Mouse (Mus musculus): Measurements from ENCODE around the gene Scrn1.

The Scrn1 gene

DNA sequence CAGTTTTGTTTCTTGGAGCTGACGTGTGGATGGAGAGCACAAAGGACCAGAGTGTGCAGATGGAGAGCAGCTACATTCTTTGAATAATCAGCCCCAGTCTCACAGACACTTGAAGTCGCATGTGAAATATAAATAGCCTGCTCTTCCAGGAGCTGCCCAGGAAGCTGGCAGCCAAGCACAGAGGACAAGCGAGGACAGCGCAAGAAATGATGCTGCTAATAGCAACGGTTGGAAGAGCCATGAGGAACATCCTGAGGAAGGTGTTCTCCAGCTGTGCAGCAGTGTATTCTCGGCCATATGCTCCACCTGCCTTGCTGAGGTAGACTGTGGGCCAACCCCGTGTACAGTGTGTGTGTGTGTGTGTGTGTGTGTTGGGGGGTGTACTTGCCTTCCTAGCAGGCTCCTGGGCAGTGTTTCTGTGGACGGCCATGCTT is 35.2 kb downstream of the Scrn1 start:
- in situ Hi-C loops (cut with MboI, MseI), result no loop called here

DNA sequence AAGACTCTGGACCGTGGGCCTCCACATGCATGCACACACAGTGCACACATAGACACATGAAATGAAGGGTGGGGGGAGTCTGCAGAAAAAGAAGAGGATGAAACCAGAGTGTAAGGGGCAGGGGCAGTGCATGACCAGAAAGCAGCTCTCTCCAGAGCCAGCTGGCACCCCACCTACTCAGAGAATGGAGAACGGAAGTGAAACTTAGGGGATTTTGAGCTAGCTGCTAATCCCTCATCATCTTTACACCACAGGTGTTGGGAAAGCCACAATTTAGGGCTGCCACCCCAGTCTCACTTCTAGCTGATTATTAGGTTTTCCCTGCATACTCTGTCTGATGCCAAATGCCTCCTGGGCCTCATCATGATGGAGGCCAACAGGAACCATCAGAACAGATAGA is 36.1 kb downstream of the Scrn1 start:
- in situ Hi-C loops (cut with MboI, MseI), result no loop called here

DNA sequence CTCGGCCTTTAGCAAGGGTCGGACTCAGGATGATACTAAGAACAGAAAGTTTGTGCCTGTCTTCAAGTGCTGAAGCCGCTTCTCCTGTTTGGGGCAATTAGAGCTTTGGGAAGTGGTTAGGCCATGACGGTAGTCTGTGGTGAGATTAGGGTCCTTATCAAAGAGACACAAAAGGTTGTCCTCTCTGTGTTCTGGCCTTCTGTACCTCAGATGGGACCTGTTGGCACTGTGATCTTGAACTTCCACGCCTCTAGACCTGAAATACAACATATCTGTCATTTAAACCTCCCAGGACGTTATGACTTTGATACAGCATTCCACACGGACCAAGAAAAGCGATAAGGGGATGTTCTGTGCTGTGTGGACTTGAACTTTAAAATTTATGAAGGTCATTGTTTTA is 37.6 kb downstream of the Scrn1 start:
- in situ Hi-C loops (cut with MboI, MseI), result no loop called here

DNA sequence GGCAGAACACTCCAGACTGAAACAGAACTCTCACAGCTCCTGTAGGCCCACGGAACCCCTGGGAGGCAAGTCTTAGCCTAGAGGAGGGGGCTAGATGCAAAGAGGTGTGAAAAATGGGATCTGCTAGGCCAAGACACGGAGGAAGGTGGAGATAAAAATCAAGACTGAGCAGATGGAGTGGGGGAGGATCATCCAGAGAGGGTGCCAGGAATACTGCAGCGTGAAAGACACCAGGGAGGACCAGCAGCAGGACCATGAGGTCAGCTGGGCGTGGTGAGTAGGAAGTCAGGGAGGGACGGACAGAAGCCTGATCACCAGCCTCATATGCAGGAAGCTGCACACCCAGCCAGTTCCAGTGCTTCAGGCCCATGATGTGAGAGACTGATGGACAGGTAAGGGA is 47.5 kb downstream of the Scrn1 start:
- in situ Hi-C loops (cut with MboI, MseI), result no loop called here

DNA sequence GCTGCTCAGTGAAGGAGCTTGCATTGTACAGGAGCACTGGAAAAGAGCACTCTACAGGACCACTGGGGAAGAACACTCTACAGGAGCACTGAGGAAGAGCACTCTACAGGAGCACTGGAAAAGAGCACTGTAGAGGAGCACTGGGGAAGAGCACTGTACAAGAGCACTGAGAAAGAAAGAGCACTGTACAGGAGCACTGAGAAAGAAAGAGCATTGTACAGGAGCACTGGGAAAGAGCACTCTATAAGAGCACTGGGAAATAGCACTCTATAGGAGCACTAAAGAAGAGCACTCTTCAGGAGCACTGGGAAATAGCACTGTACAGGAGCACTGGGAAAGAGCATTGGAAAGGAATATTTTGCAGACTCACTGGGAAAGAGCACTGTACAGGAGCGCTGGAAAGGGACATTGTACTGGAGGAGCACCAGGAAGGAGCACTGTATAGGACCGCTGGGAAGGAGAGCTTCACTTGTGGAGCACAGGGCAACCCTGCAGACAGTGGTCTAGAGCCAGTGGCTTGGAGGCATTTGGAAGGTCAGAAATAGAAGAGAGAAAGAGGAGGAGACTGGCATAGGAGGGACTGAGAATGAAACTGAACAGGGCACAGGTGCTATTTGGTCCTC is 49.7 kb downstream of the Scrn1 start:
- in situ Hi-C loops (cut with MboI, MseI), result no loop called here

DNA sequence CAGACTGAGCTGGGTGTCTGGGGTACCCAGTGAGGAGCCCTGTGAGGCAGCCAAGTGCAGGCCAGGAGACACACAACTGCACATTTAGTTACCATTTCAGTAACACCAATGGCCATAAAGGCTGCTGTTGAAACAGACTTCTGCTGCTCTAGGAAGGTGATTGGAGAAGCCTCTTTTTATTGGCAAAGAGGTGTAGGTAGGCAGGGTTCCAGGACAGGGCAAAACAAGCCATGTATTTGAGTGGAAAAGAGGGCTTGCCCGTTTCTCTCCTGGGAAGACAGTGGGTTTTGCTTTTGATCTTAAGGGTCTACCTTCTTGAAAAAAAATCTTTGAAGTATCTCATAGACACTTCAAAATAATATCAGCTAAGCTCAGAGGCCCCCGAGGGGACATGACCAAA is 54.0 kb downstream of the Scrn1 start:
- in situ Hi-C loops (cut with MboI, MseI), result no loop called here

DNA sequence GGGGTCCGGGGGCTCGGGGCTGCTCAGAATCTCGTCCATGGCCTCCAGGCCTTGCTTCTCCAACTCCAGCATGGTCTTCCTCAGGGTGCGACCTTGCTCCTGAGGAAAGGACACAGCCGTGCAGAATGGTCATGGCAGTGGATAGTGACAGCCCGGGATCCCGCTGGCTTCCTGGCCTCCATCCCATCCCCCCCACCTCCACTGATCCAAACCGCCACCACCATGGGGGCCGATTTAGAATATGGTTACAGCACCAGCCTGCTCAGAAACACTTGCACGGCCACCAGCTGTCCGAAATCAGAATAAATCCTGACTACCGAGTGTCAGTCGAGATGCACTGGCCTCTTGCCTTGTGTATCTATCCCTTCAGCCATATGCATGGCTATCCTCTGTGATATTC is 57.0 kb downstream of the Scrn1 start:
- in situ Hi-C loops (cut with MboI, MseI), result loop anchor here (5.0 kb wide), 1 partner anchor 117 kb away; no protein-coding TSS in a partner anchor

DNA sequence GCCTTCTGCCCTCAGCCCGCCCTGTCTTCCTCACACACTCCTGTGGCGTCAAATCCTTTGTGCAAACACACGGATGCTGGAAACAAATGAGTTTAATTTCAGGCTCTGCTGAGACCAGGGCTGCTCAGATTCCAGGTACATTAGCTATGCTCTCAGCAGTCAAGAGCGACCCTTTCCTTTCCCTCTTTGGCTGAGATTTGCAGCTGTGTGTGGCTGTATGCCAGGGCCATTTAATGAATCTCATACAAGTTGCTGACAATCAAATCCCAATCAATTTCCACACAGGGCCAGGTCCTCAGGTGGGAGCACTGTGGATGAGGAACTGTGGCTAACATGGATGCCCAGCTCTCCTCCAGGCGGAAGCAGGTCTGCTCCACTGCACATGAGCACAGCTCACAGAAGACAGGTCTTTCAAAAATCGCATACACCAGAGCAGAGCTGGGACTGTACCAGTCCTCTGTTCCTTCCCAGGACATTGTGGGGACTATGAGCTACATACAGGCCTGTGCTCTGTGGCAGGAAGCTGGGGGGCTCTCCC is 58.0 kb downstream of the Scrn1 start:
- in situ Hi-C loops (cut with MboI, MseI), result loop anchor here (5.0 kb wide), 1 partner anchor 116 kb away; no protein-coding TSS in a partner anchor

DNA sequence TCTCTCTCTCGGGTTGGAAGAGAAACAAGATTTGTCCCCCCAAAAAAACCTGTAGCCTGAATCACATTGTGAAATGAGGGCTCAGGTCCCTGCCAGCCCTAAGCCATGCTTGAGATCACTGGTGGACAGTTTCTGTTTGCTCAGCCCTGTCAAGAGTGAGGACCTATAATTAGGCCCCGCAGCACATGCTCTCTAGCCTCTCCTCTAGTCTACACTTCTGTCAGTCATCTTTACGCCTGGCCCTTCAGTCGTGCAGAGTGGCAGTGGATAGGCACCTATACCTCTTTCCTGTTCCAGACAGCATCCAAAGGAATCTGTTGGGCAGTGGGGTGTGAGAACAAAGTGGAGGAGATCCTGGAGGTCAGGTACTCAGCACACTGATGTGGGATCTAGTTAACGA is 58.5 kb downstream of the Scrn1 start:
- in situ Hi-C loops (cut with MboI, MseI), result loop anchor here (5.0 kb wide), 1 partner anchor 116 kb away; no protein-coding TSS in a partner anchor

DNA sequence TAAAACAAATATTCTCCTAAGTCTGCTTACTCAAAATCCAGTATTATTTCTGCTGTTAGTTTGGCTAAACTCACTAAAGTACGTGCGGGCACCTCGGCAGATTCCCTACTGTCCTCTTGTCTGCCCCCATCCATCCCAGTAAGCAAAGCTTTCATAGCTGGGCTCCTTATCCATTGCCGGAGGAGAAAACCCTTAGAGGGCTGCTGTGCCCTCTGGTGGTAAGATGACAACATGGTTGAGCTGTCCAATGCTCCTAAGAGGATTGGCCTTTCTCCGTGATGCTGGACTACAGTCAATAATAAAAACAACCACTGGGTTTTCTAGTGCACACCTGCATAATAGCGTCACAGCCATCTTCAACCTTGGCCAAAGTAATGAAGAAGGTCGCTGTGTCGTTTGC is 59.3 kb downstream of the Scrn1 start:
- in situ Hi-C loops (cut with MboI, MseI), result loop anchor here (5.0 kb wide), 1 partner anchor 115 kb away; no protein-coding TSS in a partner anchor

DNA sequence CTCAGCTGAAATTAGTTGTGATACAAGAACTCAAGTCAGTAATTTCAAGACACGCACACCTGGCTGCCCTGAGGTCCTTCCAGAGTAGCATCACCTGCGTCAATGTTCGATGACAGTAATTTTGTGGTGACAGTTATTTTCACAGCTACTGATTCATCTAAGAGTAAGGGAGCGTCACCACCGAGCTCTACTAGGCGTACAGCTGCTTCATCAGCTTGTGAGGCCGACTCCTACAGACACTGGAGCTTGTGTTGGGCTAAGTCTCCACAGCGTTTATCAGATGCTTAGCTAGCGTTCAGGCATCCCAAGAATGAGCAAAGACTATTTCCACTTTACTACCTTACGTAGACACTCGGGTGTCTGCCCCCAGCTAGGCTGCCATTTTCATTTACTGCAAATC is 60.0 kb downstream of the Scrn1 start:
- in situ Hi-C loops (cut with MboI, MseI), result loop anchor here (5.0 kb wide), 1 partner anchor 114 kb away; no protein-coding TSS in a partner anchor

DNA sequence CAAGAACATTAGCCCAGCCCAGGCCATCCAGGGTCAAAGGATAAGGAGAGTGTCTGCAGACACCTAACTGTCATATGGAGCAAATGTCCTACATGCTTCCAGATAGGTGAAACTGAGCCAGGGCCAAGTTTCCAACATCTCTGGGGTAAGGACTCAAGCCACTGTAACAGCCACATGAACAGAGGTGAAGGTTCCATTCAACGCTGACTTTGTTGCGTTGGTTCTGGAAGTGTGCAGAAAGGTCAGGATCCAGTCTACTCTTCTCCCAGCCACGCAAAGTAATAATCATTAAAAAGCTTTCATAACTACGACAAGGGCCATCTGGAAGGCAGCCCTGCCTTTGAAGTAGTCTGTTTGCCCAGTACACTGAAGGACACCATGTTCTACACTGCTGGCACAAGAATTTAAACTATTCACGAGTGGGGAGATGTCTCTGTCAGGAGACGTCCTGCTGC is 63.6 kb downstream of the Scrn1 start:
- in situ Hi-C loops (cut with MboI, MseI), result no loop called here

DNA sequence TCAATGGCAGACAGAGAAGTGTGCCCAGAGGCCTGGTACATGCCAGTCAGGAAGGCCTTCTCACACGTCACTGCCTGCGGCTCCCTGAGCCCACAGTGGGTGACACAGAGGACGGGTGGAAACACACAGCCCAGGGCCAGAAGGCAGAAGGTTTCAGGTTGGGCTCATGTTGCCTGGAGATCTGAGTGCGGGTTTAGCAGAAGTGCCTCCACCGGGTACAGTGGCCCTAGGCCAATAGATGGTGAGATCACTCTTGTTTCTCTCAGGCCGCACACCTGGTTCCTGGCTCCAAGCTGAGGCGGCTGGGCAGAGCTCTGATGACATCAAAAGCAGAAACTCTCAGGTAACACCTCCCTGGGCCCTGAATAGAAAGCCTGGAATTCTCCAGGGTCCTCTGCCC is 70.1 kb downstream of the Scrn1 start:
- in situ Hi-C loops (cut with MboI, MseI), result no loop called here

DNA sequence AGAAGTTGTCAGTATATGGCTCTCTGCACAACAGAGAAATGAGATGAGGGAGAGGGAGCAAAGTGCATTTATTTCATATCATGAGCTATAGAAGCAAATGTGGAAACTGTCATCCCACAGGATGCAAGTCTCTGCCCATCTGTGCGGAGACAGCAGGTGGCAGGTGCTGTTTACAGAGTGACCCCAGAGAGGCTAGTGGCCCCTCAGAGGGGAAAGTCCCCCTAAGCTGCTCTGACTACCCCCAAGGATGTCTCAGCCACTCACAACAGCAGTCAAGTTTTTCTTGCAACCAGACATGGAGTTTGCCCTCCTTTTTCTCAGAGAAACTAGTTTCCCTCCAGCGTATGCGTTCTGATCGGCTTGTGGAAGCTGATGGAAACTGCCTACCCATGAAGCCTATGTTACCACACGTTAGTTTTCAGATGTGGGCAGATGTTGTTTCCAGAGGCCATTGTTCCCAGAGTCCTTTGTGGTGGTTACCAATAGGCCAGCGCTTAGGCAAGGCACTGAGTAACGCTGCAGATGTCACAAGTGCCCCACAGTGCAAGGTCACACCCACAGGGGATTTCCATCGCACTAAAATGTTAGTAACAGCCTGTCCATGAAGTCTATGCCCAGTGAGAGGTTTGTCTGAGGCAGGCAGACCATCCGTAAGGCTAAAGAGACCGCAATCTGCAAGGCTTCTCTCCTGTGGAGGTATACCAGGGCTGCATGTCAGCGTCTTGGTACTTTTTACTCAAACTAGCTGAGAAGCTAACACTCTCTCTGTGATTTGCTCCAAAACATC is 71.5 kb downstream of the Scrn1 start:
- in situ Hi-C loops (cut with MboI, MseI), result no loop called here

DNA sequence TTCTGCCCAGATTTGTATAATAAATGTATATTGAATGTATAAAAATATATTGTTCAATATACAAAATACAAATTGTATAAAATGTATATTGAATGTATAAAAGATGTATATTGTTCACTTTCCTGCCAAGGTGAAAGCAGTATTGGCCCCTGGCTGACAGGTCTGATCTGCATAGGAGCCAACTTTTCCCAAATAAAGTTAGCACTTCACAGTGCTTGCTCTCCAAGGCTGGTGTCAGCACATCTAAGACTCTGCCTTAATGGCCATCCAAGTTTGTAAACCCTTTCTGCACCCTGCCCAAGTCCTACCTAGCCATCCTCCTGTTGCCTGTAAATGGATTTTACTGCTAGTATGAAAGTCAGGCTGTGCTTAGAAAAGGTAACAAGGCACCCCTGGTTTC is 72.2 kb downstream of the Scrn1 start:
- in situ Hi-C loops (cut with MboI, MseI), result no loop called here

DNA sequence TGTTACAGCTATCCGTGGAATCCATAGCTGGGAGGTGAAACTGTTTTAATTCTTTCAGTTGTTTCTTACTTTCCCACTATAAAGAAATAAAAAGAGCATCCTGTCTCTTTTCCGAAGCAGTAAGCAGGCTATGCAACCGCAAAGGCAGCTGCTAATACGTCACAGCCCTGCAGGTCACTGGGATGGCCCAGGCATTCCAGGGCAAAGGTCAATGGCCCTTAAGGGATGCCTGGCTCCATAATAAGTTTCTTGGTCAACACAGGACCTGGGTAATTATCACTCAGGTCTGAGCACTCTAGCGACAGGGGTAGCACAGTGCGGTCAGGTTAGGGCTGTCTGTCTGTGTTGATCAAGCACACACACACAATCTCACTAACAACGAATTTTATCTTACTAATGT is 75.2 kb downstream of the Scrn1 start:
- in situ Hi-C loops (cut with MboI, MseI), result no loop called here

DNA sequence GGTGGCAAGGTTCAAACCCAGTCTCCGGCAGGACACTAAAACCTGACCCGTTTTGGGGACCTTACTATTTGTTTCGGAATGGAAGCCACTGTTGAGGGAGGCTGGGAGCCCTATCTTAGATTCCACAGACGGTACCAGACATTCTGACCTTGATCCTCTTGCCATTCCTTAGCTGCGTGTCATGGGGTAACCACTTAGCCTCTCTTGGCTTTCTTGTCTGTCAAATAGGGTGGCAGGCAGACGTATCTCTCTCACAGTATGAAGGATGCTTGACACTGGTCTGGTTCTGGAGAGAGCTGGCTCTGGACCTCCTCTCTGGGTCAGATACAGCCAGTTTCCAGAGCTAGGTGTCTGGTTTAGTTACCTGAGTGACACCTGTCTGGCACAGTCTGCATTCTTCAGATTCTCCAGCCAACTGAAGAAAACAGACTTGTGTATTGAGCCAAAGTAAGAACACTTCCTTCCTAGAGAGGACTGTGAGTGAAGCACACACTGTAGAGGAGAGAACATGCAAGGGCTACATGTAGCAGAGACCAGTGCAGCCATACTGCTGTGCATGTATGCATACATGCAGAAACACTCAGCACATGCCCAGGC is 80.2 kb downstream of the Scrn1 start:
- in situ Hi-C loops (cut with MboI, MseI), result no loop called here

DNA sequence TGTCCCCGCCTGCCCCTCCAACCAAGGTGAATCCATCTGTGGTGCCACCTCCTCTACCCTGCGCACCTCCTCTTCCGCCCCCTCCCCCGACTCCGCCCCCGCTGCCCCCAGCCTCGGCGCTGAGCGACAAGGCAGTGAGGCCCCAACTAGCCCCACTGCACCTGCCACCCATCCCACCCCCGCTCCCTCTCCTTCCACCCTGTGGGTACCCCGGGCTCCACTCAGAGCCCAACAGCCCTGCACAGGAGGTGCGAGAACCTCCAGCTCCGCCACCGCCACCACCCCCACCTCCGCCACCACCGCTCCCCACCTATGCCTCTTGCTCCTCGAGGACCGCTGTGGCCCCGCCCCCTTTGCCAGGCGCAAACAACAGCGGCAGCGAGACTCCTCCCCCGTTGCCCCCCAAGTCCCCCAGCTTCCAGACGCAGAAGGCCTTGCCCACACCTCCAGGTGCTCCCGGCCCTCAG is 80.8 kb downstream of the Scrn1 start:
- in situ Hi-C loops (cut with MboI, MseI), result no loop called here

DNA sequence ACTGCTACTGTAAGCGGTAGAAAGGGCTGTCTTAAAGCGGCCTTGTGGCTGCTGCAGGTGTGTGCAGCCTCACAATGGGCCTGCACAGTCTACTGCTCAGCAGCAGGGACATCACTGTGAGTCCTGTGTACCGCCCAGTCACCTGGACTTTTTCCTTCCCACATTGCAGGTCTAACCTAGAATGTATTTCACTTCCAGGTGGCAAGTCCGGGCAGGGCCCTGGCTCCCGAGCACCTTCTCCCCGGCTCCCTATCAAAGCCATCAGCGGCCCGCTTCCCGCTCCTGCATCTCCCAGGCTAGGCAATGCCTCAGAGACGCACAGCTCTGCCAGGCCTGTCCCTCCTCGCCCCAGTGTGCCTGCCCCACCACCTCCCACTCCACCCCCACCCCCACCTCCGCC is 81.3 kb downstream of the Scrn1 start:
- in situ Hi-C loops (cut with MboI, MseI), result no loop called here

DNA sequence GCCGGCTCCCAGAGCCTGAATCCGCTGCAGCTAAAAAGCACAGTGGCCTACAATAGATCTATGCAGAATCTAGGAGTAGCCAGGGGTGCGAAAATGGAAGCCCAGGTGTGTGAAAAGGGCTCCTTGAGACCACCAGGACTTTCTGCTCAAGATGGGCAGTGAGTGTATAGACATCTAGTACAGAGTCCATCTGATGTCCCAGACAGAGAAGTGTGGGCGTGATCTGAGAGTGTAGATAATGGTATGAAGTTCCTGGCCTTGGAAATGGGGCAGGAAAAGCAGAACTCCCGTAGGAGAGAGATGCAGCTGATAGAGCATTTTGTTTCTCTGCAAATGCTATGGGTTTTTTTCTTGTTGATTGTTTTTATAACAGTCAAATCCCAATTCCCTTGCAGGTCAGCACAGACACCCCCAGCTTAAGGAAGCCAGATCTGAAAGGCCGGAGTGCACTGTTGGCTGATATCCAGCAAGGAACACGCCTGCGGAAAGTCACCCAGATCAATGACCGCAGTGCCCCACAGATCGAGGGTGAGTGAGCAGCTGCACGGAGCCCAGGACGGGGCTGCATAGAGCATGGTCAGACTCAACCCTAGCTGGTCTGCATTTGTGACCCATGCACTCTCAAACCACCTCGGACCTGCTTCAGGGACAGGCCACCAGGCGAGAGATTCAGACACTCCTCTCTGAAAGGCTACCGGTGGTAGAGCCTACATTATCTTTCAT is 84.7 kb downstream of the Scrn1 start:
- in situ Hi-C loops (cut with MboI, MseI), result no loop called here

DNA sequence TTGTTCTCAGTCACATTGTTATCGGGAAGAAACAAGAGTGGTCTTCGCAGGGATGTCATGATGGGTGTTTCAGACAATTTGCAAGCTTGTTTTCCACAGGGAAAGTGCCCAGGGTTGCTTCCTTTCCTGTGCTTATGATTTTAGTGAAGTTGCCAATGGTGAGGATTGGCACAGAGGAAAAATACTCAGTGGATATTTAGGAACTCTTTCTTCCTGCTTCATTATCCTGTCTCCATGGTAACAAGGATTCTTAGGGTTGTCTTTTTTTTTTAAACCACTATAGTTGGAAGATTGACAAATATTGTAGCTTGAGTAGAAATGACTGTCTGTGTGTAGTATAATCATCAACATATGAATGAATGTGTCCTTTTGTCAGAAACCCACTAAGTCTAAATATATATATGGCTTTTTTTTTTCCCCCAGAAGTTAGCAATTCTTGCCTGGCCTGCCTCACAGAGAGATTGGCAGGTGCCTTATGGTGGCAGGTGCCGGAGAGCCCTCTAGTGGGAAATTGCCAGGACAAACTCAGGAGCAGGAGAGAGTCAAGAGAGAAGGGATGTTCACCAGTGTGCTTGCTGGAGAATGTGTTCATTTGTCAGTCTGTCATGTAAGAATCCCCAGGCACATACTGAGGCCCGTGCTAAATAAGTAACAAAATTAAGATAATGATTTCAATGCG is 87.5 kb downstream of the Scrn1 start:
- in situ Hi-C loops (cut with MboI, MseI), result no loop called here
